Mouse (Mus musculus) kidney, embryonic 16.5 days (tissue): ENCODE measurements around the gene Imp3. TPM values are rescaled to one million over a fixed set of nuclear protein-coding genes. Genes with fewer than 3 reads are reported as not detected.

Experiments
- ATAC-seq: fragments of 200-750 bp; cut with Nextera tagmentation; 2 replicates; pipeline ENCODE4 v1.8.0; 2017; ENCODE audit warnings: moderate TSS enrichment; ENCODE audit not compliant: low FRiP score, low TSS enrichment
- H3K27ac ChIP-seq: fragments of 300-500 bp; sonication (generic); 2 replicates; pipeline ENCODE4 v1.5.1; 2014; ENCODE audit warnings: low read length
- H3K27me3 ChIP-seq: fragments of 300-500 bp; sonication (generic); 2 replicates; pipeline ENCODE4 v1.6.1; 2014; ENCODE audit warnings: low read length, control low read depth, mixed read lengths; ENCODE audit not compliant: insufficient read depth
- H3K36me3 ChIP-seq: fragments of 300-500 bp; sonication (generic); 2 replicates; pipeline ENCODE4 v1.6.1; 2014; ENCODE audit warnings: low read length, control low read depth, mixed read lengths; ENCODE audit not compliant: insufficient read depth
- H3K4me1 ChIP-seq: fragments of 300-500 bp; sonication (generic); 2 replicates; pipeline ENCODE4 v1.6.1; 2014; ENCODE audit warnings: low read length, control low read depth, mixed read lengths; ENCODE audit not compliant: insufficient read depth
- H3K4me2 ChIP-seq: fragments of 300-500 bp; sonication (generic); replicated peaks from 2 replicates; pipeline ENCODE4 v1.6.1; 2014; ENCODE audit warnings: low read depth, low read length
- H3K4me3 ChIP-seq: fragments of 300-500 bp; sonication (generic); 2 replicates; pipeline ENCODE4 v1.5.1; 2014; ENCODE audit warnings: mild to moderate bottlenecking, low read length
- H3K9ac ChIP-seq: fragments of 300-500 bp; sonication (generic); replicated peaks from 2 replicates; pipeline ENCODE4 v1.6.1; 2014; ENCODE audit warnings: low read length
- H3K9me3 ChIP-seq: fragments of 300-500 bp; sonication (generic); 2 replicates; pipeline ENCODE4 v1.6.1; 2016; ENCODE audit warnings: low read length, control low read depth
- WGBS: fragments of 180-500 bp; shearing (Covaris S2); extraction: QIAGEN DNeasy Blood & Tissue Kit; methylation state at CpG from one replicate; pipeline ENCODE4 v1.1.7; 2014; 5-methylcytosine and 5-hydroxymethylcytosine counted together
- polyA plus RNA-seq: library from polyadenylated mRNA; unstranded; fragments of >200 nt; fragmentation: Nextera tagmentation; extraction: Ambion mirVana; gene quantifications from 2 replicates; pipeline ENCODE4 v1.2.1, GENCODE M21; 2015

Gene Imp3
- polyA plus RNA-seq, 1 experiment from 2014 or later: 89.7 TPM

DNA sequence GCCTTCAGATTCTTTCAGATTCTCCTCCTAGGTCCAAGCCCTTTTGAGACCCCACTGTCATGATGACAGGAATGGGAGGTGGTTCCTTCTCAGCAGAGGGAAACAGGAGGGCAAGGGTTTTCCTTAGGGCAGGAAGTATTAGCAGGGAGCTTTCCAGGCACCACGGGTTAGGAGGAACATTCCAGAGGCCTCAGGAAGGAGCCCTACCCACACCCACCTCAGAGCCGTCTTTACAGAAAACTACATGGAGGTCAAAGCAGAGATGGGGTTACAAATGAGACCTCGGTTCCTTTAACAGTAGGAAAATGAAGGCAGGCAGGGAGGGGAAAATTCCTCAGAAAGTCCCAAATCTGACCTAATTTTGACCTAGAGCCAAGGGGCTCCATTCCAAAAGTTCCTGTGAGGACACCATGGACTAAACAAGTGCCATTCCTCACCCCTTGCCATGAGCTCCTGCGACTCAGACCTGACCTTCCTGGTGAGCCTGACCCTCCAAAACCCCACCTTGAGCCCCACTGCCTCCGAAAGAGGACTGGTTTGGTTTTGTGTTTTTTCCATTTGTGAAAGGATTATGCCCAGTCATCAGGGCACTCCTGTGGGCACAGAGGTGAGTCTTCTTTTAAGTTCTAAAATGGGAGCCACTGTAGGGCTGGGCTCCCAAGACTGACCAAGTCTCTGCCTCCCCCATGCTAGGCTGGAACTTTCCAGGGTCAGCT, 21.4 kb upstream of the Imp3 start:
- Histone ChIP-seq H3K4me3 (no peak overlapping the region), H3K36me3 (peaks cover 39% of the 10 kb centered on the region), H3K4me2 (no peak overlapping the region), H3K9me3 (no peaks in the 10 kb centered on the region), H3K27ac (no peak overlapping the region), H3K4me1 (no peaks in the 10 kb centered on the region), H3K9ac (no peak overlapping the region), H3K27me3 (no peaks in the 10 kb centered on the region)
- no peak for ATAC-seq
- 70% methylated on average over 5 of the region's 5 CpGs for WGBS

- ATAC-seq: no peak
- H3K27ac ChIP-seq: no peak overlapping the region
These were observed 20.1 kb upstream of the Imp3 start for GRCm38 (mm10) chr9:56917131-56917530.

DNA sequence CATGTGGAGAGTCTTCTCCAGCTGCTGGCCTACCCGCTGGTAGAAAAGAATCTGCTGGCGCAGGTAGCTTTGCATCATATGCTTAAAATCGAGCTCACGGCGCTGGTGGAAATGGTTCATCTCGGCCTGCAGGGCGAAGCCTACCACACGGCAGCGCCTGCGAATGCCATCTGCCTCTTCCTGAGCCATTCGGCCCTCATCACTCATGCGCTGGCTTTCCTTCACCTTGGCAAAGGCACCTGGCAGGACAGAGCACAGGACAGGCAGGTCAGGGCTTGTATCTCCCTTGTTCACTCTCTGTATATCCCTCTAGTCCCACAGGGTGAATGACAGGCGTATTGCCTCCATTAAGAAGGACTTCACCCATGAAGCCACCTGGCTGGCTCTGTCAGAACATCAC, 18.8 kb upstream of the Imp3 start:
- Histone ChIP-seq H3K9ac (no peak overlapping the region), H3K9me3 (peaks cover 6% of the 10 kb centered on the region; the same call in 1 of the 2 replicates), H3K36me3 (peaks cover 51% of the 10 kb centered on the region), H3K4me3 (no peak overlapping the region), H3K4me2 (no peak overlapping the region), H3K27ac (no peak overlapping the region), H3K27me3 (no peaks in the 10 kb centered on the region), H3K4me1 (peaks cover 9% of the 10 kb centered on the region)
- 97% methylated on average over 13 of the region's 13 CpGs for WGBS
- no peak for ATAC-seq

More at GRCm38 (mm10) chr9:56917131-56917530, 20.1 kb upstream of the Imp3 start:
- Histone ChIP-seq H3K36me3 (peaks cover 48% of the 10 kb centered on the region), H3K9ac (no peak overlapping the region), H3K4me3 (no peak overlapping the region), H3K4me1 (no peaks in the 10 kb centered on the region), H3K9me3 (peaks cover 6% of the 10 kb centered on the region; the same call in 1 of the 2 replicates), H3K4me2 (no peak overlapping the region), H3K27me3 (no peaks in the 10 kb centered on the region)
- WGBS: 51% methylated on average over 2 of the region's 2 CpGs

DNA sequence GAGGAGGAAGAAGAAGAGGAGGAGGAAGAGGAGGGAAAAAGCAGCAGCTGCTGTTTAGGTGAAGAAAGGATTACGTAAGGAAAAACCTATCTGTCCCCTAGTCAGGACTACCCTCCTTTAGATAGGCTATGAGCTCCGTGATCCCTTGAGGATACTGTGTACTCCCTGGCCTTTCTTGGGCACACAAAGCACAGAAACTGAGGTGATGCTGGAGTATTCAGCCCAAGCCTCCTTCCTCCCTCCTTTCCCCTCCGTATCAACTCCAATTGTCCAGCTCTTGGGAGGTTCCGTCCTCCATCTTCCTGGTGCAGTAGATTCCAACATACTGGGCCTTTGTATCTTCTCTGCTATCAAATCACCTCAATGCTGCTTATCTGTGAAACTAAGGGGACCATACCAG, 14.5 kb upstream of the Imp3 start:
- no peak overlapping the region for H3K9ac ChIP-seq
- no peak for ATAC-seq
- 93% methylated on average over 4 of the region's 4 CpGs for WGBS

DNA sequence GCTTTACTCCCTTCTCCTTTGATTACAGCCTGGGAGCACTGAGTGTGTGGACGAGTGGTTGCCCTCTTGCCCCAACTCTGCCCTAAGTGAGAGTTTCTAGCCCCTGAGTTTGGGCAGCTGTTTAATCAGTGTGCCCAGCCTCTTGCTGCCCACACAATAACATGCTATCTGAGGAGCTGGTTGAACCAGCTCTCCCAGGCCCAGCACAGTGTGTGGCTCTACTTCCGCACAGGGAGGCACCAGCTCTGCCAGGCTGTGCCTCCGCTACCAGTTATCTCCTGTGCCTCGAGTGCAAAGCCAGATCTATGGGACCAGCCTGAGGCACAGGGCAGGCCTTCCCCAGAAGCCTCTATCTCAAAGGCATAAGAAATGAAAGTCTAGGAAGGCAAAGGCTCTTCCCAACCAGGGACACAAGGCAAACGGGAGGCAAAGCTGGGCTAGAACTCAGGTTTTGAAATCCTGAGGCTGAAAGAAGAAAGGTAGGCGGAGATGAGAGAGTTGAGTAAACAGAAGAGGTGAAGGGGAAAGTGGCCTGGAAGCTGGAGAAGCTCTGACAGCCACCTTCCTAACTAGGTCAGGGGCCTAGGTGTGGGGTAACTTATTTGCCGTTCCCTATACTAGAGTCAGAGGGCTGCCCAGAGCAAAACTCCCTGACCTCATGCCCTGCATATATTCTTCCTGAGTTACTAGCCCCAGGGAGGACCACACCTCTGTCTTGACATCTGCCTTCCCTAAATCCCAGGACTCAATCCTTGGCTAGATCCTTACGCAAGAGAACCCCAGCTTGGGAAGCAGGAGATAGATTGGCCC, 13.2 kb upstream of the Imp3 start:
- Histone ChIP-seq H3K9ac (peak overlapping the region; percentile 60), H3K36me3 (peaks cover 18% of the 10 kb centered on the region), H3K9me3 (peaks cover 6% of the 10 kb centered on the region; the same call in 1 of the 2 replicates), H3K27ac (peak overlapping the region; percentile 74), H3K4me1 (peaks cover 51% of the 10 kb centered on the region), H3K27me3 (no peaks in the 10 kb centered on the region), H3K4me2 (peak overlapping the region; percentile 90), H3K4me3 (peak overlapping the region; percentile 43)
- WGBS: 42% methylated on average over 8 of the region's 8 CpGs
- no peak for ATAC-seq

More for the DNA sequence above, 14.5 kb upstream of the Imp3 start:
- Histone ChIP-seq H3K4me1 (peaks cover 45% of the 10 kb centered on the region), H3K9me3 (peaks cover 6% of the 10 kb centered on the region; the same call in 1 of the 2 replicates), H3K27ac (no peak overlapping the region), H3K27me3 (no peaks in the 10 kb centered on the region), H3K4me2 (peak overlapping the region; percentile 90; the same call in 1 of the 2 replicates), H3K36me3 (peaks cover 27% of the 10 kb centered on the region), H3K4me3 (no peak overlapping the region)

GRCm38 (mm10) chr9:56924651-56925027, 12.6 kb upstream of the Imp3 start:
- Histone ChIP-seq H3K27me3 (no peaks in the 10 kb centered on the region), H3K4me1 (peaks cover 51% of the 10 kb centered on the region), H3K4me2 (peak overlapping the region; percentile 90), H3K9ac (peak overlapping the region; percentile 60), H3K9me3 (peaks cover 6% of the 10 kb centered on the region; the same call in 1 of the 2 replicates), H3K27ac (peak overlapping the region; percentile 74), H3K4me3 (peak overlapping the region; percentile 43), H3K36me3 (peaks cover 18% of the 10 kb centered on the region)
- ATAC-seq: peak; percentile 57
- WGBS: 13% methylated on average over 7 of the region's 7 CpGs

GRCm38 (mm10) chr9:56925291-56926024, 11.8 kb upstream of the Imp3 start:
- Histone ChIP-seq H3K27me3 (no peaks in the 10 kb centered on the region), H3K9me3 (peaks cover 6% of the 10 kb centered on the region; the same call in 1 of the 2 replicates), H3K36me3 (peaks cover 11% of the 10 kb centered on the region), H3K9ac (peak overlapping the region; percentile 60), H3K4me1 (peaks cover 51% of the 10 kb centered on the region), H3K27ac (peak overlapping the region; percentile 74), H3K4me3 (peak overlapping the region; percentile 43), H3K4me2 (peak overlapping the region; percentile 90)
- WGBS: 81% methylated on average over 26 of the region's 26 CpGs
- ATAC-seq: no peak

- Histone ChIP-seq H3K4me2 (peak overlapping the region; percentile 90), H3K4me3 (no peak overlapping the region), H3K27ac (no peak overlapping the region), H3K9me3 (peaks cover 6% of the 10 kb centered on the region; the same call in 1 of the 2 replicates), H3K27me3 (no peaks in the 10 kb centered on the region), H3K4me1 (peaks cover 51% of the 10 kb centered on the region), H3K36me3 (peaks cover 11% of the 10 kb centered on the region), H3K9ac (no peak overlapping the region)
- WGBS: 94% methylated on average over 10 of the region's 10 CpGs
- ATAC-seq: no peak
These were observed 11.3 kb upstream of the Imp3 start for GRCm38 (mm10) chr9:56926025-56926360.

- H3K27ac ChIP-seq: peak overlapping the region; percentile 98; the same call in 1 of the 2 replicates
These were observed 10.9 kb upstream of the Imp3 start for GRCm38 (mm10) chr9:56926387-56926786.

More at GRCm38 (mm10) chr9:56926387-56926786, 10.9 kb upstream of the Imp3 start:
- H3K27me3 ChIP-seq: no peaks in the 10 kb centered on the region
- H3K36me3 ChIP-seq: peaks cover 10% of the 10 kb centered on the region
- H3K4me1 ChIP-seq: peaks cover 51% of the 10 kb centered on the region
- no peak for ATAC-seq
- peak overlapping the region; percentile 90 for H3K4me2 ChIP-seq
- WGBS: 76% methylated on average over 10 of the region's 10 CpGs
- peak overlapping the region; percentile 71 for H3K4me3 ChIP-seq
- H3K9me3 ChIP-seq: peaks cover 6% of the 10 kb centered on the region; the same call in 1 of the 2 replicates
- peak overlapping the region; percentile 76 for H3K9ac ChIP-seq
